Mouse (Mus musculus): ENCODE measurements at regions not wholly inside any gene's neighbourhood (a gene's known extent, or its start where the extent isn't known, plus 50 kb on each side); places are given as distances from the start of the nearest gene placed in this dataset.
A peak's percentile ranks its signal among the peaks of the same experiment; 100 is the strongest.
"Not testable (repeated sequence)": the region's sequence is repeated elsewhere in the genome, so short reads cannot be mapped to it uniquely, and the experiment has no call there.

DNA sequence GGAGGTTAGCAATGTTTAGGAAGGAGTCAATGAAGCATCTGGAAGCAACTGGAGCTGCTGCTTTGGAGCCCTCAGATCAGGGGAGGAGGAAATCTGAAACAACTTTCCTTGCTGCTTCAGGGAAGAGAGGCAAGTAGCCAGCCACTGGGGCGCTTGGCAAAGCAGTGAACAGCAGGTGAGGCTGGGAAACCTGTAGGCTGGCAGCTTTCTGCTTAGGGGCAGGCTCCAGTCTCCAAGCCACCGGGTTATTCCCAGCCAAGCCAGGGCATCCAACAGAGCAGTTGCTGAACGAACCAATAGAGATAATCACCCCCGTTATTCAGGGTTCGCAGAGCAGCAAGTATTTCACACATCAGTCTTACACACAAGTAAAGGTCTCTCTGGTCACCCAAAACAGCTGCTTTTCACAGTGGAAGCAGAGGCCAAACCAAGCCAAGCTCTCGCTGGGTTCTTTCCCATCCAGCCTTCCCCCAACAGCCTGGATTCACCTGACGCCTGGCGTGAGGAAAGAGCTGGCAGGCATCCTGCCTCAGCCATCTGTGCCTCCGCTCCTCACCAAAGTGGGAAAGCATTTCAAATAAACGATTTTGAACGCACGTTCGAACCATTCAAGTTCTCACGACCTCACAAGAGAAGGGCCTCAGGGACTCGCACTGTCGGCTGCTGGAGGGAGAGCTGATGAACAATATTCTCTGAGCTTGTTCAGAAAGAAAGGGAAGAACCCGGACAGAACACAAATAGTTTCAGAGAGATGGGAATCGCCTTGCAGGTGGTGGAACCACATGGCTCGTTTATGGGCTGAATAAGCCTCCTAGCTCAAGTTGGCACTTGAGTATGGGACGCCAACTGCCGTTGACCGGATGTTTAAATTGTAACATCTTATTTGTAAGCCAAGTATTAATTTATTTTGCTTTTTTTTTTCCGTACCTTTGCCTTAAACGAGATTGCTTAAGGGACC, 454.8 kb upstream of the Jmjd1c start:
- intact Hi-C loops (cut with DNase I): no loop called here
- peak; percentile 56 to 71 for DNase-seq (ENCODE audit: low spot score in 2 of 2)

DNA sequence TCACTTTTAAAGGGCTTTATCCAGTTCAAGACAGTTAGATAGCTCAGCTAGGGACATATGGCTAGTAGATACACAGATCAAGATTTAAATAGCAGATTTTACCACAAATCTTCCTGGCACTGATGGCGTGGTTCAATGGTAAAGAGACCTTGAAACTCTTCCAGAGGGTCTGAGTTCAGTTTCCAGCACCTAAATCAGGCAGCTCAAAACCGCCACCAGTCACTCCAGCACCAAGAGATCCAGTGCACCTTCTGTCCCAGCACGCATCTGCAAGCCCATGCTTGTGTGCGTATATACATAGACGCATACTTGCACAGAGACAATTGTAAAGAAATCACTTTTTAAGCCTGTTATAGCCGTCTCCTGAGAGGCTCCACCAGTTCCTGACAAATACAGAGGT, 454.0 kb upstream of the Jmjd1c start:
- DNase-seq (ENCODE audit: low spot score in 2 of 2): no peak
- intact Hi-C loops (cut with DNase I): no loop called here

DNA sequence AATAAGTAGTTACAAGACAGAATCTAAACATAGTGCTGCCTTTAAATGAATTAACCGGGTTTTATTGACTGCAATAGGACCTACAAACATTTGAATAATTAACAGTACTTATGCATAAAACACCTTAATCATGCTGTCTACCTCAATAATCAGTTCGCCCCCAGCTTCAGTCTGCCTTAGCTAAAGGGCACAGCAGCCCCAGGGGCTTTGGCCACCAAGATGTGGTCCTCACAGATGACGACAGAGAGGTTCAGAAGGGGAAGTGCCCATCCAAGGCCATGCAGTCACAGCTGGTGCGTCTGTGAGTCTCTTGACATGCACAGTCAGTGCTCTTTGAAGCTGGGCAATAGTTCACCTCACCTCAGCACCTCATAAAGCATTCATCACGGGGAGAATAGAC, 452.8 kb upstream of the Jmjd1c start:
- no peak for DNase-seq (ENCODE audit: low spot score in 2 of 2)
- intact Hi-C loops (cut with DNase I): no loop called here

DNA sequence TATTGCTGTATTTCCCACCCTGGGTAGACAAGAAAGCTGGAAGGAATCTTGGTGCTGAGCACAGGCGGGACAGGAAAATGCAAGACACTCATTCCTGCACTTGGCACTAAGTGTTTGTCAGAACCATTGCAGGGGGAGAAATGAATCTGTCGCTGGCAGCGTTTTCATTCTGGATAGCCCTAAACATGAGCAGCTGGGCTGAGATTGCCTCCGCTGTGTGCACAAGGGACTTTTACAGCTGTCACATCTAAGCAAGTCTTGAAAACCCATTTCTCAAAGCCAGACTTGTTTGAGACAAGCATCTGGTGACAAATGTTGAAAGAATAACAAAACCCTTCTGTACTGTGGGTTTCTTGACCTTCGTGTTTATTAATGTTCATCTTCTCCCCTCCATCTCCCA, 438.4 kb upstream of the Jmjd1c start:
- no peak for DNase-seq (ENCODE audit: low spot score in 2 of 2)
- intact Hi-C loops (cut with DNase I): no loop called here

DNA sequence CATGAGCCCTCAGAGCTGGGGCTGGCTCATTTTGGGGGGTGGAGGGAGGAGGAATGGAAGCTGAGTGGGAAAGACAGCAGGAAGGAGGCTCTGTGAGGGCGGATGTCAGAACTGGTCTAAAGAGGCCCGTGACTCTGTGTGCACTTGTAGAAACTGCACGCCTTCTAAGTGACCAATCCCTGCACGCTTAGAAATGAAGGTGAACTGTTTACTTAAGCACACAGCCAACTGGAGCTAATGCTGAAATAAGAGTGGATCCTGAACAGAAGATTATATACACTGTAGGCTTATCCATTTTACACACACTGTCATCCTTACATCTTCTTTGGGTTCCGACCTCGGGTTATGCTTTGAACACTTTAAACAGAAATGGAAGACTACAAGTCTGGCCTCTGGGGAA, 412.8 kb upstream of the Jmjd1c start:
- no peak for DNase-seq (ENCODE audit: low spot score in 2 of 2)
- intact Hi-C loops (cut with DNase I): no loop called here

DNA sequence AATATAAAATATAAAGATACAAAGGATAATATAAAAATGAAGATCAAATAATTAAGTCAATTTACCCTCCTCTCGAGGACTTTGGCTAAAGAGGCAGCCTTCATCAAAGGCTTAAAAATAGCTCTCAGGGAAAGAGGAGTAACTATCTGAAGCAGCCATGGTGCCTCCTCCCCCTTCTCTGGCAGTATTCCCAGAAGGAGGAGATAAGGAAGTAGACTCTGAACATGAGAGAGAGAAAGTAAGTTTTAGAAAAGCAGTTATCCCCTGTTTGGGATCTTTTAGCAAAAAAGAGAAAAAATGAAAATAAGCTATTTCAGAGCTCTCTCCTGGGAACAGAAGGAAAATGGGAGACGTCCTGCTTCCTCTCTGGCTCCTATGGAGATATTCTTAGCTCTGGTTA, 406.7 kb upstream of the Jmjd1c start:
- intact Hi-C loops (cut with DNase I); DNase-seq (ENCODE audit: low spot score in 2 of 2): not testable (repeated sequence)

DNA sequence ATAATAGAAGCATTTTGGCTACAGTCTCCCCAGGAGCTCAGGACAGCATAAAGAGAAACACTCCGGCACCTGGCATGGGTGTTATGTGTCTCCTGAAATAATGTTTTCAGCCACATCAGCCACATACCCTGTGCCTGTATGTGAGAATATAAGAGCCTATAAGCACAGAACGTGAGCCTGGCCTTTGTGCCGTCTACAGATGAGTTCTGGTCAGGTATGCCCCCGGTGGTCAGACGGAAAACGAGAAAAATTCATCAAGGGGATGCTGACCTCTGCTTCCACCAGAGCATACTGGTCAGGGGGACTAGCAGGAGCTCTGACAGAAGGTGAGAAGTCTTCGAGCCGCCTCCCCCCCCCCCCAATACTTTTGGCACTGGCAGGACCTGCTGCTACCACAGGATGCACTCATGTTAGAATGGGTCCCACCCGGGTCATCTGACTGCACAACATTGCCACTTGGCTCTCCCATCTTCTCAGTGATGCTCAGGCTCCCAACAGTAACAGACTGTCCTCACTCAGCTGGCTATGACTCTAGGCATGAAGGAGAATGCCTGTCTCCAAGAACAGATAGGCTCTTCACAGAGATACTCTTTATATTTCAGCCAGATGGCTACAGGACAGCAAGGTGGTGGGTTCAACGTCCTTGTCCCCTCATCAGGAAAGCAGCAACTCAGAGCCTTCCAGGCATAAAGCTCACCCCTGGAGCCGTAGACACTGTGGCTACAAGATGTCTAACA, 401.2 kb upstream of the Jmjd1c start:
- DNase-seq (ENCODE audit: low spot score in 2 of 2): no peak
- intact Hi-C loops (cut with DNase I): no loop called here

DNA sequence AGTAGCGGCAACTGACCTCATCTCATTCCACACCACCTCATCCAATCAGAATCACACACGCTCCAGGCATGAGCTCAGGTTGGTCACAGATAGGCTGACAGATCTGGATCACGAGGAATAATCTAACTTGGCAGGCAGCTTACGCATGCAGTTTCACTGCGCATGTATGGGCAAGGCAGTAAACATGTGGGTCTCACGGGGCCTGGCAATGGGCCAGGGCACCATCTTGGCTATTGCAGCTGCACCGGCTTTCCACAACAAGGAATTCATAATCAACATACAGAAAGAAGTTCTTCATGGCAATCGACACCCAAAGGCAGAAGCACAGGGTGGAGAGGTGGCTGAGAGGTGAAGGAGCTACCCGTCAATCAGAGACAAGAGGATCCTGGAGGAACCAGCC, 381.0 kb upstream of the Jmjd1c start:
- intact Hi-C loops (cut with DNase I); DNase-seq (ENCODE audit: low spot score in 2 of 2): not testable (repeated sequence)

DNA sequence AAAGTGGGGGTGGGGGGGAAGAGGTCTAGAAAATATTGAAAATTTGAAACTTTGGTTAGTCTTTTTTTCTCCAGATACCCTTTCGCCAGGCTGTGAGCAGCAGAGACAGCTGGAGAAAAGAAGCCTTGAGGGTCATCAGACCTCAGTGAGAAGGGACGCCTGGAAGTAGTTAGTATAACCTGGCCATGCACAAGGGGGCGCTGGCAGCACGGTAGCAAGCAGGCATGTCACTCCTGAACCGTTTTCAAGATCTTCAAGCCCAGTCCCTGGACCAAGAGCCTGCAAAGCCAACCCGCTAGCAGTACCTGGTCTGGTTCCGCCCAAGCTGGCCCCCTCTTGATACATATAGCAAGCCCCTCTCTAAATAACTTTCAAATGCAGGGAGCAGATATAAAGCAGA, 378.0 kb upstream of the Jmjd1c start:
- intact Hi-C loops (cut with DNase I): no loop called here
- no peak for DNase-seq (ENCODE audit: low spot score in 2 of 2)

DNA sequence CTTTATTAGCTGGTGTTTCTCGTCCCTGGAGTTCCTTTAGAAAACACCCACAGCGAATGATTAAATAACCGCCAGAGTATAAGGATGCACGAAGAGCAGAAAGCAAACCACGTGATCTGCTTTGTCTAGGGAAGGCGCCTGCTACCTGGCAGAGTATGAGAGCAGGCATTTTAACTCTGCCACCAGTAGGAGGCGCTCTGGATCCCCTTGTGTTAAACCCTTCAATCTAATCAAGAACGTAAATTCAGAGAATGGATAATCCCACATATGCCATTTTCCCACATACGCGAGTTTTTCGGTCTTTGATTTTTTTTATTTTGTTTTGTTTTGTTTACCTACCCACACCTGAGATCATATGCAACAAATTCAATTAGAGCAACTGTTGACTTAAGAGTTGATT, 376.1 kb upstream of the Jmjd1c start:
- intact Hi-C loops (cut with DNase I): no loop called here
- no peak for DNase-seq (ENCODE audit: low spot score in 2 of 2)

DNA sequence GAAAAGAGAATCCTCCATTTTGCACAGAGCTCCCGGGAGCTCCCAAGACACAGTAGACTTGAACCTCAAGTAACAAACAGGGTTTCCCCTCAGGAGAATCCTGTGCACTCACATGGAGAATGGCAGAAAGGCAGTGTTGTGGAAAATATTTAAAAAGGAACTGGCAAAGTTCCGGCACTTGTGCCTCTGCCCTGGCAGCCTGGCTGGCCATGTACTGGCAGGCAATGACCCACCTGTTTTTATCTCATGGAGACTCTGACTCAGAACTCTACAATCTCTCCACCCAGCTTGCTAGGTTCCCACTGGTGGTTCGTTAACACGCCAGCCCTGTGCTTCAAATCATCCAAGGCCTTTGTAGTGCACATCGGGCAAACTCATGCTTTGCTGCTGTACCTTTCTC, 362.3 kb upstream of the Jmjd1c start:
- no peak for DNase-seq (ENCODE audit: low spot score in 2 of 2)
- intact Hi-C loops (cut with DNase I): no loop called here

DNA sequence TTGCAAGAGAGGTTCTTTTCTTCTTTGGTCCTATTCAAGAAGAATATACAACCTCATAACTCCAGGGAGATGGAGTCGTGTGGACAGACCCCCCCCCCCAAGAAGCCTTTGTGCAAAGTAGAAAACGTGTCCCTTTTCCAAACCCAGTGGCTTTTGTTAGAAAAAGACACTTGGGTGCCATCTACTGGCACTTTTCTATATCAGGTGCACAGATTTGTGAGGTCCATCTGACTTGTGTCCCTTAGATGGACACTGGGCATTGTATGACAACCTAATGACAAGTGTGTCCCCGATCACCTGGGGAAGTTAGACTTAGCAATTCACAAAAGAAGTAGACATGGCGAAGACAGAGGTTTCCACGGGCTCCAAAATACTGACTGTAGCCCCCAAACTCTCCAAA, 361.1 kb upstream of the Jmjd1c start:
- intact Hi-C loops (cut with DNase I): no loop called here
- no peak for DNase-seq (ENCODE audit: low spot score in 2 of 2)

DNA sequence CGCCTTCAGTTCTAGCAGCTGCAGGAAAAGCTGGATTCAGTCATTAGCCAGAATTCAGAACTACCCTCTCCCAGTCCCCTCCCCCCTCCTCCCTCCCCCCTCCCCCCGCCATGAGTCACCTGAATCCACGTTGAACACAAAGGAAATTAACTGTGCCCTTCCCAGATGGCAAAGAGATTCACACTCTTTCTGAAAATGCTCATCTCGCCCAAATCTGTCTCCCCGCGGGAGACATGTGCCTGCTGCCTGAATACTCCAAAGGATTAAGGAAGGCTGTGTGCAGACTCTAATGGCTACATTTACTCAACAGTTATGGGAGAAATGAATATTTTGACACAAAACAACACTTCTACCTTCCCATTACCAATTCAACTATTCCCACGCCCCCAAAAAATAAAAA, 356.9 kb upstream of the Jmjd1c start:
- DNase-seq (ENCODE audit: low spot score in 2 of 2): no peak
- intact Hi-C loops (cut with DNase I): no loop called here

DNA sequence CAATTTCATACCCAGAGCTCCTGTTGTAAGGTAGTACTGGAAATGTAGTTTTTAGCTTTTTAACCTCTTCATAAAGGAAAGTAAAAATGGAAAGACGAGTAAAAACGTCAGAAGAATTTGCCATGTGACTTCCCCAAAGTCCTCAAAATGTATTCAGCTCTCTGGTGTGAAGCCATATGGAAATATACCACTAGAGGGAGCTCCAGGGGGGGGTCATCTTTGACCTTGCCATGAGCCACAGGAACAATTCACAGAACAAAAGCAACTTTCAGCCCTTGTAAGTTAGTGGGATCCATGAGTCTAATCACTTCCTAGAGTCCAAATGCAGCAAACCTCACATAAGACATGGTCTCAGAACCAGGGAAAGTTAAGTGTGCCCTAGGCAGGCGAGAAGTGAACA, 354.1 kb upstream of the Jmjd1c start:
- intact Hi-C loops (cut with DNase I): loop anchor here (5.0 kb wide), 1 partner anchor 65 kb away; no protein-coding TSS in a partner anchor
- DNase-seq (ENCODE audit: low spot score in 2 of 2): no peak

DNA sequence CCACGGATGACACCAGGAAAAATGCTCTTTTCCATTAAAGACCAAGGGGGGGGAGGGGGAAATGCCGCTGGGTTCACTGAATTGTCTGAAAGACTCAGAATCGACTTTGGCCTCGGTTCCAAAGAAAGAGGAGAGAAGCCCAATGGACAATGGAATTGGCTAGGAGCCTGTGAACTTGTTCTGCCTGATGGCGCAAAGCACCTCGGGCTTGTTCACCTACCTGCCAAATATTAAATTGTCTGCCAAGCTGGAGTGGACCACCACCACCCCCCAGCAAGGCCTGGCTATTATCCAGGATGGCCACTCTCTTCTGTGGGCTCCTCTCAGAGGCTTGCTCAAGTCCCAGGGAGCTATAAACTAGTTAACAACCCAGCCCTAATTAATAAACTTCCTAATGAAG, 352.7 kb upstream of the Jmjd1c start:
- intact Hi-C loops (cut with DNase I): loop anchor here (5.0 kb wide), 1 partner anchor 64 kb away; no protein-coding TSS in a partner anchor
- DNase-seq (ENCODE audit: low spot score in 2 of 2): no peak

DNA sequence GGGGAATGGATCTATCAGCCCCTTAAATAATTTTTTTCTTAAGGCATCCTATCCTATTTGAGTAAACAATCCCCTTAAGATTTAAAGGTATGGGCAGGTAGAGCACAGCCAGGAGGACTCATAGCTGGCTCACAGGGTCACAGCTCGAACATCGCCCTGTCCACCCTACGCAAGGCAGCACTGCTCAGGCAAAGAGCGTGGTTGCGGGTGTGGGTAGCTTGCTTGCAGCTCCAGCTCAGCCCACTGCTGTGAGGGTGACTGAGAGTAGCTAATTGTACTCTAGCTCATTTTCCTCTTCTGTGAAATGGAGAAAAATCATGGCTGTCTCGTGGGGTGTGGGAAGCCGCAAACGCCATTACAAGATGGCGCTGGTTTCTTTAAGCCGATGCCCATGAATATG, 350.1 kb upstream of the Jmjd1c start:
- intact Hi-C loops (cut with DNase I): no loop called here
- no peak for DNase-seq (ENCODE audit: low spot score in 2 of 2)

DNA sequence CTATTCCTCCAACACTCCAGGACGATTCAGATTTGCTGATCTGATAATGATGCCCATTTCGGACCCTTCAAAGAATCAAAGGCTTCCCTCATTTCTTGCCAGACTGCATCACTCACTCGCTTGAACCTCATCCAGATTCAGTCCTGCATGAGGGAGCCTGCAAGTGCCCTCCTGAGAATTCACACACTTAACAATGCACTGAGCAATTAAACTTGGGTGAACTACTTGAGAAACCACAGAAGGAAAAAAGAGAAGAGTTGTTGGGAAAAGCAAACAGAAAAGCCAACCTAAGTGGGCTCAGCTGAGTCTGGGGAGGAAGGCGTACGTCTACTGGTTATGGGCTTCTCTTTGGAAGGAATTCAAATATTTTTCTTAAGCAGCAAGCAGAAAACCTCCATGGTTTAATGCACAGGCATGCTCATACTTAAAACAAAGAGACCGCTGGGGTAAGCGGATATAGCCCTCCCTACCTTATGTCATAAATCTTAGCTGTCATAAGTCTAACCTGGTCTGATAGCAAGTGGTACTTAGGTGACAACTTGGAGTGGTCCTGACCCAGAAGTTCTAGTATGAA, 343.6 kb upstream of the Jmjd1c start:
- intact Hi-C loops (cut with DNase I): no loop called here
- no peak for DNase-seq (ENCODE audit: low spot score in 2 of 2)

DNA sequence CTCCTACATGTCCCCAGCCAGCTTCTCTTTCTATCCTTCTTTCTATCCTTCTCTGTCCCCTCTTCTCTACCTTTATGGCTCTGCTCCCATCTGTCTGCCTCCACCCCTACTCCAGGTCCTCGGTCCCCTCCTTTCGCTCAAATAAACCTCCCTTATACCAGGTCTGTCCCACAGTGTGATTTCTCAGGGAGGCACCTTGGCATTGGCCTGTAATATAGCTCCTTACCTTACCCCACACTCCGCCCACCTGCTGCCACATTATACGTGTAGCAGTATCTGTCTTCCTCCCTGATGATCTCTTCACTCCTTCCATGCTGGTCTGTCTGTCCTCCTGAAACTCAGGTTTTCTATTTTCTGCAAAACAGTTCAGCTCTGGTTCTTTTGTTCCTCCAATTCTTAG, 339.1 kb upstream of the Jmjd1c start:
- DNase-seq (ENCODE audit: low spot score in 2 of 2): no peak
- intact Hi-C loops (cut with DNase I): no loop called here

DNA sequence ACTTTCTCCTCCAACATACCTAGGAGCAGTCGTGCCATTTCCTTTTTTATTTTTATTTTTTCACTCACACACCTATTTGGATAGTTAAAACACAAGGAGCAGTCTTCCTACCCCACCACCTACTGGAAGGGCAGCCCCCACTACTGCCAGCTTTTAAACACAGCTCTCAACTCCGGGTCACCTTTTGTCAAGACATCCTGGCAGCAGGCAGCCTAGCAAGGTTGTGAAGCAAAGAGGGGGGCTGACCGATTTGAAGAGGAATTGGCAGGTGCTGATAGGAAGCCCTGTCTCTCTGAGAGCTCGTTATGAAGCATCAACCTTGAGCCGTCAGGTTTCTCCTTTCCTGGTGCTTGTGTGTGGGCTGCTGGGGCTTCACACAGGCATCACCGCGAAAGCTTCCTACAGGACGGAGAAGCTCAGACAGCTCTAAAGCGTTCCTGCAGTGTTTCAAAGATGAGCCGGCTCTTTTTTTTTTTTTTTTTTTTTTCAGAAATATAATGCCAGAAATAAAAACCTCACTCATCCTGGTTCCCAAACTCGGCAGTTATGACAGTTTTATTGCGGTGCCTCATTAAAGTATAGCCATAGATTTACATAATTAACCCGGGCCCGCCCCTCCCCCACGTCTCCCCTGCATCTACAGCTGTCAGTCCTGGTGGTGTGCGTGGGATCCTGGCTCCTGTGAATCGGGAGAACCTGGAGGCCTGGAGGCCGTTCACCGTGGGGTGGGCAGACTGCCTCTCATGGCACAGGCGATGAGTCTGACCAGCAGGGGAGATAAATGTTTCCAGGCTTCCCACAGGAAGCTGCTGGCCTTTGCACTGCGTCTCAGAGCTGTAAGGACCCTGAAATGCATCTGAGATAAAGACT, 325.5 kb upstream of the Jmjd1c start:
- intact Hi-C loops (cut with DNase I): no loop called here
- DNase-seq (ENCODE audit: low spot score in 2 of 2): peak; percentile 13 to 31
